Mouse (Mus musculus): ENCODE data around the gene Slc35e3. TPM values are rescaled to one million over a fixed set of nuclear protein-coding genes. Genes with fewer than 3 reads are reported as not detected.

The Slc35e3 gene
- total and polyA plus RNA-seq, 3 experiments: 2.2 to 9.7 (median 5.0) TPM

DNA sequence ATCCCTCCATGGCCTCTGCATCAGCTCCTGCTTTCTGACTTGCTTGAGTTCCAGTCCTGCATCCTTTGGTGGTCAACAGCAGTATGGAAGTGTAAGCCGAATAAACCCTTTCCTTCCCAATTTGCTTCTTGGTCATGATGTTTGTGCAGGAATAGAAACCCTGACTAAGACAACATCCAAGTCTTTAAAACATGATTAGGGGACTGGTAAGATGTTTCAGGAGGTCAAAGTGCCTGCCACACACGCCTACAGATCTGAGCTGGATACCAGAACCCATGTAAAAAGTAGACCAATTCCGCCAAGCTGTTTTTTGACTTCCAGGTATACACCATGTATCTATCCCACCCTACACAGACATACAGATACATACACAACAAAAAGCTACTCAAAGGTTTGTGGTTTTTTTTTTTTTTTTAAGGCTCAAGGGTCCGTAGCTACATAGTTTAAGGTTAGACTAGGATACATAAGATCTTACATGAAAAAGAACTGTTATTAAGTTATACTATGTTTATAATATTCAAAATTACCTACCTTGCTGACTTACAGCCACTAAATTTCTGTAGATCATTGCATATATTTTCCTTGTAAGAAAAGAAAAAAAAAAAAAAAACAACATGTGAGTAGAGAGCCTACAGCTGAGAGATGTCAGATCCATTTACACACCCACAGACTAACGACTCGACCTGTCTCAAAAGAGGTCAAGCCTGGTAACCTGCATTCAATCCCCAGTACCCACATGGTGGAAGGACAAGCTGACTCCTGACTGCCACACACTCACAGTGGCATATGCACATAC, 44.9 kb downstream of the Slc35e3 start:
- Histone ChIP-seq H3K36me3 (replicated peaks in 1 of 2; ENCODE audit: control insufficient read depth in 1 of 2, insufficient read depth in 1 of 2, low read length in 1 of 2) (peaks cover 77 to 88% of the 10 kb centered on the region in 2 experiments), H3K4me2 (ENCODE audit: insufficient read depth, low read depth, poor library complexity, severe bottlenecking) (no peak overlapping the region), H3K9ac (ENCODE audit: insufficient read depth, low read depth) (no peak overlapping the region), H3K4me3 (replicated peaks in 1 of 3; ENCODE audit: low read depth in 2 of 3, low read length in 2 of 3, poor library complexity in 1 of 3) (no peak overlapping the region), H3K4me1 (ENCODE audit: control insufficient read depth in 1 of 2, insufficient read depth in 2 of 2) (peaks cover 1 to 2% of the 10 kb centered on the region in 2 experiments; a peak in 2 of 4 replicates), H3K9me3 (replicated peaks; ENCODE audit: low read length) (no peaks in the 10 kb centered on the region), H3K27ac (ENCODE audit: insufficient read depth, low read depth) (no peak overlapping the region), H3K79me2 (replicated peaks; ENCODE audit: control insufficient read depth, extremely low read depth, insufficient read depth, poor library complexity, severe bottlenecking) (peaks cover 82% of the 10 kb centered on the region), H3K27me3 (replicated peaks) (no peaks in the 10 kb centered on the region)
- no peak for DNase-seq (ENCODE audit: extremely low read depth)
- dilution Hi-C loops (cut with MboI; ENCODE audit: extremely low pct_ligation_motif_present, extremely low pct_unique_long_range_greater_than_20kb, low sequenced_read_pairs) (no loop called here), in situ Hi-C loops (cut with MboI; ENCODE audit: low pct_ligation_motif_present, low pct_unique_long_range_greater_than_20kb, low sequenced_read_pairs) (no loop called here)
- TF ChIP-seq IRF4 (IDR thresholded peaks at IDR 0.05; ENCODE audit: low read depth, low read length): no peak
- TF ChIP-seq NRF1 (IDR thresholded peaks at IDR 0.05; ENCODE audit: low read depth, low read length): no peak
- TF ChIP-seq MAFK (IDR thresholded peaks at IDR 0.05; ENCODE audit: insufficient replicate concordance, low read length): no peak
- TF ChIP-seq UBTF (IDR thresholded peaks at IDR 0.05; ENCODE audit: low read depth, low read length): no peak
- no peak for TF ChIP-seq SMC3 (IDR thresholded peaks at IDR 0.05; ENCODE audit: low read depth, low read length)
- no peak for TF ChIP-seq TCF12 (IDR thresholded peaks at IDR 0.05; ENCODE audit: low read depth, low read length)
- TF ChIP-seq JUN (IDR thresholded peaks at IDR 0.05; ENCODE audit: insufficient read depth, low read depth, low read length): no peak
- TF ChIP-seq NELFE (IDR thresholded peaks at IDR 0.05; ENCODE audit: low read depth, low read length): no peak
- no peak for TF ChIP-seq USF2 (conservative IDR thresholded peaks at IDR 0.05; ENCODE audit: low read depth, low read length)
- TF ChIP-seq TBP (conservative IDR thresholded peaks at IDR 0.05; ENCODE audit: low read depth, low read length): no peak
- no peak for TF ChIP-seq MAX (IDR thresholded peaks at IDR 0.05; ENCODE audit: low read length)
- TF ChIP-seq GABPA (IDR thresholded peaks at IDR 0.05; ENCODE audit: insufficient replicate concordance, low read depth, low read length): no peak
- no peak for TF ChIP-seq USF1 (IDR thresholded peaks at IDR 0.05; ENCODE audit: low read depth, low read length)
- TF ChIP-seq ELF1 (IDR thresholded peaks at IDR 0.05; ENCODE audit: low read depth, low read length): no peak
- TF ChIP-seq EP300 (IDR thresholded peaks at IDR 0.05; ENCODE audit: low read length): no peak

DNA sequence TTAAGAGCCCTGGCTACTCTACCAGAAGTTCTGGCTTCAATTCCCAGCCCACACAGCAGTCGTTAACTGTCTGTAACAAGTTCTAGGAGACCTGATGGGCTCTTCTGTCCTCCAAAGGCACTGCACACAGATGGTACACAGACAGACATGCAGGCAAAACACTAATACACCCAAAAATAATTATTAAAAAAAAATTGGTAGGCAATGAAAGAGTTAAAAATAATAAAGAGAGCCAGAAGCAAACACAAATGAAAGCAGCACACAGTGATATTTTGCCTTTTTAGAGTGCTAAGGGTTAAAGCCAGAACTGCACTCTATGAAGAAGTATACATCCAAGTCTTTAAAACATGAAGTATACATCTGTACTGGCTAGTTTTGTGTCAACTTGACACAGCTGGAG, 45.7 kb downstream of the Slc35e3 start:
- H3K27me3 ChIP-seq (replicated peaks): no peaks in the 10 kb centered on the region
- H3K9me3 ChIP-seq (replicated peaks; ENCODE audit: low read length): no peaks in the 10 kb centered on the region
- no peak for DNase-seq (ENCODE audit: extremely low read depth)
- peaks cover 82 to 91% of the 10 kb centered on the region in 2 experiments for H3K36me3 ChIP-seq (replicated peaks in 1 of 2; ENCODE audit: control insufficient read depth in 1 of 2, insufficient read depth in 1 of 2, low read length in 1 of 2)
- TF ChIP-seq RAD21 (IDR thresholded peaks at IDR 0.05; ENCODE audit: low read depth, low read length) (no peak), HCFC1 (IDR thresholded peaks at IDR 0.05; ENCODE audit: low read depth, low read length) (no peak), POLR2A (IDR thresholded peaks at IDR 0.05; ENCODE audit: low read depth, low read length) (0 out of 2 replicates have a peak, but pooled peaks have one; percentile 7), ZMIZ1 (IDR thresholded peaks at IDR 0.05; ENCODE audit: low read depth, low read length) (no peak), MYC (IDR thresholded peaks at IDR 0.05; ENCODE audit: low read depth, low read length) (no peak)
- in situ Hi-C loops (cut with MboI; ENCODE audit: low pct_ligation_motif_present, low pct_unique_long_range_greater_than_20kb, low sequenced_read_pairs): no loop called here
- H3K4me3 ChIP-seq (replicated peaks in 1 of 3; ENCODE audit: low read depth in 2 of 3, low read length in 2 of 3, poor library complexity in 1 of 3): no peak overlapping the region
- dilution Hi-C loops (cut with MboI; ENCODE audit: extremely low pct_ligation_motif_present, extremely low pct_unique_long_range_greater_than_20kb, low sequenced_read_pairs): no loop called here
- H3K9ac ChIP-seq (ENCODE audit: insufficient read depth, low read depth): no peak overlapping the region
- H3K27ac ChIP-seq (ENCODE audit: insufficient read depth, low read depth): no peak overlapping the region
- peaks cover 74% of the 10 kb centered on the region for H3K79me2 ChIP-seq (replicated peaks; ENCODE audit: control insufficient read depth, extremely low read depth, insufficient read depth, poor library complexity, severe bottlenecking)
- no peak overlapping the region for H3K4me2 ChIP-seq (ENCODE audit: insufficient read depth, low read depth, poor library complexity, severe bottlenecking)
- H3K4me1 ChIP-seq (ENCODE audit: control insufficient read depth in 1 of 2, insufficient read depth in 2 of 2): 0 out of 4 replicates have a peak, but pooled peaks cover 0 to under 1% of the 10 kb centered on the region in 2 experiments

All from CH12.LX (cell line).